Mouse (Mus musculus) spleen, adult 2 months (tissue): Measurements from ENCODE around the gene Dusp10. TPM values are rescaled to one million over a fixed set of nuclear protein-coding genes. Genes with fewer than 3 reads are reported as not detected.
A peak's percentile ranks its signal among the peaks of the same experiment; 100 is the strongest.

ENCODE experiments used
- DNase-seq, 2 experiments: peaks; one replicate each; pipeline versions ENCODE4 v3.0.0 to v3.0.0-alpha.2; 2012 to 2021; ENCODE audit warnings: low spot score in 2 of 2, low read depth in 1 of 2
- H3K27ac ChIP-seq: fragments of 200-500 bp; 2 replicates; pipeline ENCODE4 v1.5.1; 2012; ENCODE audit warnings: low read length, inconsistent platforms; ENCODE audit not compliant: insufficient read depth
- H3K27me3 ChIP-seq: fragments of 200-500 bp; 2 replicates; pipeline ENCODE4 v1.6.1; 2012; ENCODE audit warnings: mild to moderate bottlenecking, moderate library complexity, low read length, inconsistent platforms; ENCODE audit not compliant: control insufficient read depth, insufficient read depth
- H3K36me3 ChIP-seq: fragments of 200-500 bp; 2 replicates; pipeline ENCODE4 v1.6.1; 2012; ENCODE audit warnings: mild to moderate bottlenecking, low read length, inconsistent platforms; ENCODE audit not compliant: control insufficient read depth, insufficient read depth
- H3K4me1 ChIP-seq: fragments of 200-500 bp; 2 replicates; pipeline ENCODE4 v1.6.1; 2011; ENCODE audit warnings: inconsistent platforms; ENCODE audit not compliant: control insufficient read depth, insufficient read depth, insufficient read length
- H3K4me3 ChIP-seq: fragments of 200-500 bp; 2 replicates; pipeline ENCODE4 v1.5.1; 2011; ENCODE audit warnings: mild to moderate bottlenecking, inconsistent platforms; ENCODE audit not compliant: insufficient read depth, insufficient read length; ENCODE audit errors: extremely low read depth
- CTCF ChIP-seq: fragments of 200-500 bp; IDR thresholded peaks from 2 replicates; pipeline ENCODE4 v1.5.1; 2011; ENCODE audit warnings: mild to moderate bottlenecking, inconsistent platforms; ENCODE audit not compliant: insufficient read depth, insufficient read length, insufficient replicate concordance; ENCODE audit errors: extremely low read depth
- POLR2A ChIP-seq: fragments of 200-500 bp; IDR thresholded peaks from 2 replicates; pipeline ENCODE4 v1.6.1; 2011; ENCODE audit warnings: low read depth, low read length, inconsistent platforms
- WGBS: fragments of 180-500 bp; shearing (Covaris S2); methylation state at CpG from one replicate; pipeline ENCODE4 v1.1.7; 2018; 5-methylcytosine and 5-hydroxymethylcytosine counted together
- polyA plus RNA-seq: library from polyadenylated mRNA; depleted of rRNA; stranded (reverse); fragments of >200 nt; gene quantifications from 2 replicates; pipeline ENCODE4 v1.2.3, GENCODE M21; 2012

Dusp10 gene
- polyA plus RNA-seq, 1 experiment: 23.4 TPM

- peaks cover 12% of the 10 kb centered on the region; the same call in 1 of the 2 replicates for H3K4me1 ChIP-seq
- no peaks in the 10 kb centered on the region for H3K27me3 ChIP-seq
- TF ChIP-seq POLR2A: no peak
- TF ChIP-seq CTCF: no peak
- DNase-seq: no peak
- peak overlapping the region; percentile 48 for H3K4me3 ChIP-seq
- no peaks in the 10 kb centered on the region; the same call in 1 of the 2 replicates for H3K36me3 ChIP-seq
- 40% methylated on average over 12 of the region's 12 CpGs for WGBS
- no peak overlapping the region for H3K27ac ChIP-seq
Observed at GRCm38 (mm10) chr1:184035346-184035903, 22.3 kb downstream of the Dusp10 start.

- no peak for TF ChIP-seq POLR2A
- no peak for TF ChIP-seq CTCF
- no peak overlapping the region for H3K4me3 ChIP-seq
- H3K36me3 ChIP-seq: no peaks in the 10 kb centered on the region; the same call in 1 of the 2 replicates
- peaks cover 20% of the 10 kb centered on the region; the same call in 1 of the 2 replicates for H3K4me1 ChIP-seq
- DNase-seq: no peak
- WGBS: 81% methylated on average over 4 of the region's 4 CpGs
- H3K27me3 ChIP-seq: no peaks in the 10 kb centered on the region
- no peak overlapping the region for H3K27ac ChIP-seq
Observed at GRCm38 (mm10) chr1:184037802-184038201, 24.7 kb downstream of the Dusp10 start.

GRCm38 (mm10) chr1:184039301-184039700, 26.2 kb downstream of the Dusp10 start:
- Histone ChIP-seq H3K4me3 (no peak overlapping the region), H3K4me1 (peaks cover 18% of the 10 kb centered on the region; the same call in 1 of the 2 replicates), H3K27ac (no peak overlapping the region), H3K36me3 (no peaks in the 10 kb centered on the region; the same call in 1 of the 2 replicates), H3K27me3 (no peaks in the 10 kb centered on the region)
- WGBS: 94% methylated on average over 10 of the region's 10 CpGs
- no peak for DNase-seq
- TF ChIP-seq POLR2A (no peak), CTCF (no peak)

GRCm38 (mm10) chr1:184040181-184040580, 27.1 kb downstream of the Dusp10 start:
- Histone ChIP-seq H3K4me3 (no peak overlapping the region), H3K4me1 (peaks cover 18% of the 10 kb centered on the region; the same call in 1 of the 2 replicates), H3K27ac (no peak overlapping the region), H3K36me3 (no peaks in the 10 kb centered on the region; the same call in 1 of the 2 replicates), H3K27me3 (no peaks in the 10 kb centered on the region)
- WGBS: 90% methylated on average over 11 of the region's 11 CpGs
- no peak for DNase-seq
- no peak for TF ChIP-seq CTCF
- no peak for TF ChIP-seq POLR2A

- H3K4me3 ChIP-seq: no peak overlapping the region
- peaks cover 16% of the 10 kb centered on the region; the same call in 1 of the 2 replicates for H3K4me1 ChIP-seq
Observed at GRCm38 (mm10) chr1:184040906-184041305, 27.8 kb downstream of the Dusp10 start.

GRCm38 (mm10) chr1:184041778-184042573, 28.9 kb downstream of the Dusp10 start:
- DNase-seq: no peak
- Histone ChIP-seq H3K4me3 (no peak overlapping the region), H3K4me1 (peaks cover 12% of the 10 kb centered on the region; the same call in 1 of the 2 replicates), H3K27me3 (no peaks in the 10 kb centered on the region), H3K36me3 (no peaks in the 10 kb centered on the region; the same call in 1 of the 2 replicates), H3K27ac (no peak overlapping the region)
- WGBS: 70% methylated on average over 9 of the region's 9 CpGs
- no peak for TF ChIP-seq CTCF
- no peak for TF ChIP-seq POLR2A

More at GRCm38 (mm10) chr1:184040906-184041305, 27.8 kb downstream of the Dusp10 start:
- DNase-seq: no peak
- no peak for TF ChIP-seq CTCF
- no peak for TF ChIP-seq POLR2A
- Histone ChIP-seq H3K36me3 (no peaks in the 10 kb centered on the region; the same call in 1 of the 2 replicates), H3K27me3 (no peaks in the 10 kb centered on the region), H3K27ac (no peak overlapping the region; the same call in 1 of the 2 replicates)
- 84% methylated on average over 1 of the region's 1 CpGs for WGBS
